Mouse (Mus musculus) midbrain, embryonic 12.5 days (tissue): ENCODE results near the gene Rnf2. TPM values are rescaled to one million over a fixed set of nuclear protein-coding genes. Genes with fewer than 3 reads are reported as not detected.
"Not testable (repeated sequence)": the region's sequence is repeated elsewhere in the genome, so short reads cannot be mapped to it uniquely, and the experiment has no call there.

Experiments
- ATAC-seq: fragments of 200-750 bp; cut with Nextera tagmentation; 2 replicates; pipeline ENCODE4 v1.8.0; 2017; ENCODE audit warnings: low read depth, moderate TSS enrichment, moderate library complexity; ENCODE audit not compliant: low FRiP score
- H3K27ac ChIP-seq: fragments of 300-500 bp; sonication (generic); replicated peaks from 2 replicates; pipeline ENCODE4 v1.5.1; 2016; ENCODE audit warnings: mild to moderate bottlenecking
- H3K27me3 ChIP-seq: fragments of 300-500 bp; sonication (generic); 2 replicates; pipeline ENCODE4 v1.6.1; 2016; ENCODE audit warnings: mild to moderate bottlenecking
- H3K36me3 ChIP-seq: fragments of 300-500 bp; sonication (generic); 2 replicates; pipeline ENCODE4 v1.6.1; 2016
- H3K4me1 ChIP-seq: fragments of 300-500 bp; sonication (generic); 2 replicates; pipeline ENCODE4 v1.6.1; 2016
- H3K4me2 ChIP-seq: fragments of 300-500 bp; sonication (generic); replicated peaks from 2 replicates; pipeline ENCODE4 v1.6.1; 2016; ENCODE audit warnings: mild to moderate bottlenecking, moderate library complexity
- H3K4me3 ChIP-seq: fragments of 300-500 bp; sonication (generic); 2 replicates; pipeline ENCODE4 v1.5.1; 2016; ENCODE audit warnings: mild to moderate bottlenecking
- H3K9ac ChIP-seq: fragments of 300-500 bp; sonication (generic); replicated peaks from 2 replicates; pipeline ENCODE4 v1.6.1; 2016; ENCODE audit warnings: mild to moderate bottlenecking, moderate library complexity
- H3K9me3 ChIP-seq: fragments of 300-500 bp; sonication (generic); 2 replicates; pipeline ENCODE4 v1.6.1; 2016; ENCODE audit warnings: mild to moderate bottlenecking
- WGBS: fragments of 180-500 bp; shearing (Covaris S2); methylation state at CpG from one replicate; pipeline ENCODE4 v1.1.7; 2016; 5-methylcytosine and 5-hydroxymethylcytosine counted together
- polyA plus RNA-seq: library from polyadenylated mRNA; unstranded; fragments of >200 nt; fragmentation: Nextera tagmentation; extraction: Ambion mirVana; gene quantifications from 2 replicates; pipeline ENCODE4 v1.2.1, GENCODE M21; 2016

The Rnf2 gene
- polyA plus RNA-seq, 1 experiment from 2014 or later, result 133 TPM

DNA sequence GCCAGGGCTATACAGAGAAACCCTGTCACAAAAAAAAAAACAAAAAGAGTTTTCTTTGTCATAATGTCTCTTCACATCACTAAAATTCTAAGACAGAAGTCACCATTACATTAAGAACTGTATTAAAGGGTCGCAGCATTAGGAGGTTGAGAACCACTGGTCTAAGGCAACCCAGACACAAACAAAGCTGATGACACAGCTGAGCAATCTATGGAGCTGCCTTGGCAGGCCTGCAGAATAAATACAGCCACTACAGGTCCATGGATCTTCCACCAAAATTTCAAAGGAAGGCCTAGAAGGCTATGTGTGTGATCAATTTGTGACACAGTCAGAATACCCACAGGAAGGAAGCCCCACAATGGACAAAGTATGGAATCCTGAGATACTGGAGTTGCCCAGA lies 18.3 kb downstream of the Rnf2 start:
- Histone ChIP-seq H3K27me3 (no peaks in the 10 kb centered on the region), H3K9ac (no peak overlapping the region), H3K27ac (no peak overlapping the region), H3K9me3 (no peaks in the 10 kb centered on the region), H3K4me1 (no peaks in the 10 kb centered on the region), H3K4me2 (no peak overlapping the region), H3K36me3 (peaks cover 20% of the 10 kb centered on the region; the same call in 1 of the 2 replicates), H3K4me3 (no peak overlapping the region)
- no peak for ATAC-seq
- 100% methylated on average over 1 of the region's 1 CpGs for WGBS

DNA sequence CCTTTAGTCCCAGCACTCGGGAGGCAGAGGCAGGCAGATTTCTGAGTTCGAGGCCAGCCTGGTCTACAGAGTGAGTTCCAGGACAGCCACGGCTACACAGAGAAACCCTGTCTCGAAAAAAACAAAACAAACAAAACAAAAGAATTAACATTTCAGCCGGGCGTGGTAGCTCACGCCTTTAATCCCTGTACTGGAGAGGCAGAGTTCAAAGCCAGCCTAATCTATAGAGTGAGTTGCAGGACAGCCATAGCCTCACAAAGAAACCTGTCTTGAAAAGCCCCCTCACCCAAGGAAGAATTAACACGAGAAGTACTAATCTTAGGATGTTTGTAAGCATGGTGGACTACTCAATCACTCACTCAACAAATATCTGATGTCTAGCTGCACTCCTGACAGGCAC lies 28.4 kb downstream of the Rnf2 start:
- not testable (repeated sequence) for ATAC-seq, H3K9me3 ChIP-seq, H3K9ac ChIP-seq, H3K4me1 ChIP-seq, H3K4me2 ChIP-seq, H3K4me3 ChIP-seq, H3K27ac ChIP-seq, H3K27me3 ChIP-seq
- H3K36me3 ChIP-seq, result peaks cover 66% of the 10 kb centered on the region
- WGBS, result 78% methylated on average over 8 of the region's 8 CpGs

DNA sequence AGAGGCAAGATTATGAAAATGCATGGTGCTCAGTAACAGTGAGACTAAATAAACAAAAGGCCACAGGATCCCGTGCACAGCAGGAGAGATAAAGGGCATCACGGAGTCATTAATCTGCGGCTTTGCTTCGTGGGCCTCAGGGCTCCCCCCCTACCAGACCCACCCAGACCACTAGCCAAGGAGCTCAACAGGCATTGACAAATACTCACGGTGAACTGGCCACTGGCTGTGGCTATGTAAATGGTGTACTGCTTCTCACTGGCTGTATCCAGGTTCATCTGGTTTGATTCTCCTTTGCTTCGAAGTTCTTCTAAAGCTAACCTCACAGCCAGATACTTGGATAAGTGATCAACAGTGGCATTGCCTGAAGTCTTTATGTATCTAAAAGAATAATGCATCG lies 29.3 kb downstream of the Rnf2 start:
- Histone ChIP-seq H3K9me3 (no peaks in the 10 kb centered on the region), H3K4me1 (no peaks in the 10 kb centered on the region), H3K36me3 (peaks cover 61% of the 10 kb centered on the region), H3K9ac (no peak overlapping the region), H3K4me3 (no peak overlapping the region), H3K27me3 (no peaks in the 10 kb centered on the region), H3K4me2 (no peak overlapping the region), H3K27ac (no peak overlapping the region)
- WGBS, result 43% methylated on average over 7 of the region's 7 CpGs
- no peak for ATAC-seq

DNA sequence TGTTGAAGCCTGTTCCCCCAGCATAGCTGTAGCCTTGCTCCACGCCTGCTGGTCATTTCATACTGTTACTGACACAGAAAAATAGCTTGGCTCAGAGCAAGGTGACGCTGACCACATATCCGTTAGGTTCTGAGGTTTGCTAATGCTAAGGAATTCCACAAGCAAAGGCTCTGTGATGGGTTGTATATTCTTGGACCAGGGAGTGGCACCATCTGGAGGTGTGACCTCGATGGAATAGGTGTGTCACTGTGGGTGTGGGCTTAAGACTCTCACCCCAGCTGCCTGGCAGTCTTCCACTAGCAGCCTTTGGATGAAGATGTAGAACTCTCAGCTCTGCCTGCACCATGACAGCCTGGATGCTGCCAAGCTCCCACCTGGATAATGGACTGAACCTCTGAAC lies 34.2 kb downstream of the Rnf2 start:
- no peak overlapping the region for H3K27ac ChIP-seq
- H3K4me3 ChIP-seq, result no peak overlapping the region
- no peaks in the 10 kb centered on the region for H3K27me3 ChIP-seq
- no peak overlapping the region for H3K4me2 ChIP-seq
- no peaks in the 10 kb centered on the region for H3K4me1 ChIP-seq
- peaks cover 19% of the 10 kb centered on the region for H3K36me3 ChIP-seq
- ATAC-seq, result no peak
- H3K9me3 ChIP-seq, result no peaks in the 10 kb centered on the region
- H3K9ac ChIP-seq, result no peak overlapping the region
- 92% methylated on average over 4 of the region's 4 CpGs for WGBS

DNA sequence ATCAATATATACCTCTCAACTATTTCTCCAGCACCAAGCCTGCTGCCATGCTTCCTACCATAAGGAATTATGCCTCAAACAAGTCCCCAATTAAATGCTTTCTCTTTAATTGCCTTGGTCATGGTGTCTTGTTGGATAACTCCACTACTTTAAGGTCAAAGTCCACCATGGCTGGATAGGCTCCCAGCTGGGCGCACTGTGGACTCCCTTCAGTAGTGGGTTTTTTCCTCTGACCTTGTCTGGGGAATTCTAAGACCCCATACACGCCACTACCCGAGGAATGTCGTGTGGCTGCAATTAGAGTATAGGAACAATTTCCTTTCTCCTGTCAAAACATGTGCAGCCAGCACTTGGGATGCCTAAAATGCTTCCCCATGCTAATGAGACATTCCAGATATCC lies 35.8 kb downstream of the Rnf2 start:
- Histone ChIP-seq H3K9ac (no peak overlapping the region), H3K27ac (no peak overlapping the region), H3K9me3 (no peaks in the 10 kb centered on the region), H3K36me3 (peaks cover 20% of the 10 kb centered on the region), H3K4me2 (no peak overlapping the region), H3K4me3 (no peak overlapping the region), H3K27me3 (no peaks in the 10 kb centered on the region), H3K4me1 (no peaks in the 10 kb centered on the region)
- WGBS, result 74% methylated on average over 4 of the region's 4 CpGs
- no peak for ATAC-seq

DNA sequence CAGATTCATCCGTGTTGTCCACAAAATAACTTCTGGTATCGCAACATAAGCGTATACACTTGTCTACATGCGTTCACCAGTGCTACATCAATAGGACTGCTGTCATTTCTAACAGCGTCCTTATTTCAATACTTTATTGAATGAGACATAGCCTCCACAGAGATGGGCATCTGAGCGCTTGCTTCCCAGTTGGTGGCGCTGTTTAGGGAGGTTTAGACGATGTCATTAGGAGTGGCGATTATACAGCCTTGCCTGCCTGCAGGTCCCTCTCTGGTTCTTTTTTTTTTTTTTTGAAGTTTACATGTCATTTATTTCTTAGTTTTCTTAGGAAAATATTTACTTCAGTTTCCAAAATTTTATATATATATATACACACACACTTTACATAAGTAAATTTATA lies 39.5 kb downstream of the Rnf2 start:
- peaks cover 34% of the 10 kb centered on the region for H3K36me3 ChIP-seq

DNA sequence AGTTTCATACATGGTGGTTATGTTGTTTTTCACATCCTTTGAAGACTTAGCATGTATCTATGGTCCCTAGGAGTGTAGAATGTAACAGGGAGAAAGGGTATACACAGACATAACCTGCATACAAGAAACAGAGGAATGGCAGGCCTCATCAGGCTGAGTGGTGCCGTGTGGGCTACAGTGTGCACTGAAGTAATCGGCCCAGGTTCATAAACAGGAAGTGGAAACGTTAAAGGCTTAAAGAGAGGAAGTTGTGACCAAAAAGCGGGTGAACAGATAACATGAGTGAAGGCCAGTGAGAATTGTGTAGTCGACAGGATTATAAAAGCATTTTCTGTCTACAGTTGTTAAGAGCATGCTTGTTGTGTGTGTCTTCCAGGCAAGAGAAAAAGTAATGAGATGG lies 43.7 kb downstream of the Rnf2 start:
- Histone ChIP-seq H3K4me1 (no peaks in the 10 kb centered on the region), H3K9ac (no peak overlapping the region), H3K27me3 (no peaks in the 10 kb centered on the region), H3K36me3 (peaks cover 63% of the 10 kb centered on the region), H3K4me3 (no peak overlapping the region), H3K4me2 (no peak overlapping the region), H3K9me3 (no peaks in the 10 kb centered on the region), H3K27ac (no peak overlapping the region)
- 91% methylated on average over 5 of the region's 5 CpGs for whole genome bisulfite sequencing
- no peak for ATAC-seq

More for the DNA sequence above, 39.5 kb downstream of the Rnf2 start:
- ATAC-seq, result peak; percentile 56; the same call in 1 of the 2 replicates
- no peaks in the 10 kb centered on the region for H3K4me1 ChIP-seq
- H3K27me3 ChIP-seq, result no peaks in the 10 kb centered on the region
- H3K27ac ChIP-seq, result no peak overlapping the region
- no peak overlapping the region for H3K4me2 ChIP-seq
- 76% methylated on average over 9 of the region's 9 CpGs for WGBS
- no peak overlapping the region for H3K4me3 ChIP-seq
- no peak overlapping the region for H3K9ac ChIP-seq
- H3K9me3 ChIP-seq, result no peaks in the 10 kb centered on the region

DNA sequence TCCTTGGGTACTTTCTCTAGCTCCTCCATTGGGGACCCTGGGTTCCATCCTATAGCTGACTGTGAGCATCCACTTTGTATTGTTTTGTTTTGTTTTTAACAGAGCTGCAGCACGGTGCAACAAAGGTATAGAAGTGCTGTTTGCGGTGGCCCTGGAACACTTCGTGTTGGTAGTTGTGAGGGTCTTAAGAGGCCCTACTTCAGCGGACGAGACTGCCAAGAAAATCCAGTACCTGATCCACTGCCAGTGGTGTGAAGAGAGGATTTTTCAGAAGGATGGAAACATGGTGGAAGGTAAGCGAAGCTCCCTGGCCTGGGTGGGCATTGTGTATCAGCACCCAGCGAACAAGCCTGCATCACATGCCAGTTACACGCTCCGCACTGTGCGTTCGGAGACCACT lies 48.8 kb downstream of the Rnf2 start:
- 97% methylated on average over 11 of the region's 11 CpGs for WGBS
- Histone ChIP-seq H3K9ac (no peak overlapping the region), H3K4me1 (no peaks in the 10 kb centered on the region), H3K27ac (no peak overlapping the region), H3K27me3 (no peaks in the 10 kb centered on the region), H3K9me3 (no peaks in the 10 kb centered on the region), H3K36me3 (peaks cover 78% of the 10 kb centered on the region), H3K4me3 (no peak overlapping the region), H3K4me2 (no peak overlapping the region)
- ATAC-seq, result no peak

DNA sequence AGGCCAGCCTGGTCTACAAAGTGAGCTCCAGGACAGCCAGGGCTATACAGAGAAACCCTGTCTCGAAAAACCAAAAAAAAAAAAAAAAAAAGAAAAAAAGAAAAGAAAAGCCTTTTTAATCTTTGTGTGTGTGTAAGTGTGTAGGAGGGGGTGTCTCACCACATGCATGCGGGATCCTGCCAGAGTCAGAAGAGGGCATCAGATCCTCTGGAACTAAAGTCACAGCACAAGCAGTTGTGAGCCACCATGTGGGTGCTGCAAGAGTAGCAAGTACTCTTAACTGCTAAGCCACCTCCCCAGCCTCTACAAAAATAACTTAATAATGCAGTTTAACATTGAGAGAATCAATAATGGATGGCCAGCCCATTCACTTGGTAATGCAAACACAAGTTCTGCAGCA lies 49.9 kb downstream of the Rnf2 start:
- Histone ChIP-seq H3K4me2 (no peak overlapping the region), H3K4me3 (no peak overlapping the region), H3K27ac (no peak overlapping the region), H3K4me1 (no peaks in the 10 kb centered on the region), H3K36me3 (peaks cover 80% of the 10 kb centered on the region), H3K9me3 (no peaks in the 10 kb centered on the region), H3K27me3 (no peaks in the 10 kb centered on the region), H3K9ac (no peak overlapping the region)
- ATAC-seq, result no peak
- WGBS, result 96% methylated on average over 1 of the region's 2 CpGs

DNA sequence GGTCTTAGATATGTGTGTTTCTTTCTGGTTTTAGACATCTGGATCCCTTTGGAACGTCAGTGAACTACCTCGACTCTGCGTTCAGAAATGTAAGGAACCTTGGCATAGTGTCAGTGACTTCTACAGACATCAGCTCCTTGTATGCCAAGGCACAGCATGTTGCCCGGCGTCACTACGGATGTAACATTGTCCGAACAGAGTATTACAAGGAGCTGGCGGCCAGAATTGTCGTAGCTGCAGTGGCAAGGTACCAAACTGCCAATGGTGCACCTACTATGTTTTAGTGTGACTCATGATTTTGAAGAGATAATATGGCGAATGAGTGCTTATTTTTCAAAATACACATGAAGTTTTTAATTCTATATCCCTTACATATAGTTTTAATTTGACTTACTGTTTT lies 50.9 kb downstream of the Rnf2 start:
- Histone ChIP-seq H3K4me1 (no peaks in the 10 kb centered on the region), H3K27ac (no peak overlapping the region), H3K4me2 (no peak overlapping the region), H3K27me3 (no peaks in the 10 kb centered on the region), H3K4me3 (no peak overlapping the region), H3K9me3 (no peaks in the 10 kb centered on the region), H3K36me3 (peaks cover 85% of the 10 kb centered on the region), H3K9ac (no peak overlapping the region)
- WGBS, result 94% methylated on average over 10 of the region's 10 CpGs
- no peak for ATAC-seq

DNA sequence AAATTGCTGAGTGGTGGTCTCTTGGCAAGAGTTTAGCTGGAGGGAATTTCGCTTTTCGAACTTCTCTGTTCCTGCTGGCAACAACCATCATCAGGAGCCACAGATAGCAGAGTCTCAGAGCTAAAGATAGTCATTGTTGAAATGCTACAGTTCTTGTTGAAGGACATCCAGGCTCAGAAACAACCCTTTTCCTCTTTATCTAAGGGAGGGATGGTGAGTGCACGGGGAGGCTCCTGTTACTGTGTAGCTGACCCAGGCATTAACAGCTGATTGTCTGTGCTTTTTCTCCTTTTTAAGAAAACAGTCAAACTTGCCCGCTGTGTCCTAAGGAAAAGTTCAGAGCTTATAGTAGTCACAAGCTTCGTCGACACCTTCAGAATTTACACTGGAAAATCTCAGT lies 65.3 kb downstream of the Rnf2 start:
- 94% methylated on average over 6 of the region's 6 CpGs for WGBS
- H3K36me3 ChIP-seq, result peaks cover 53% of the 10 kb centered on the region
- no peaks in the 10 kb centered on the region for H3K9me3 ChIP-seq

DNA sequence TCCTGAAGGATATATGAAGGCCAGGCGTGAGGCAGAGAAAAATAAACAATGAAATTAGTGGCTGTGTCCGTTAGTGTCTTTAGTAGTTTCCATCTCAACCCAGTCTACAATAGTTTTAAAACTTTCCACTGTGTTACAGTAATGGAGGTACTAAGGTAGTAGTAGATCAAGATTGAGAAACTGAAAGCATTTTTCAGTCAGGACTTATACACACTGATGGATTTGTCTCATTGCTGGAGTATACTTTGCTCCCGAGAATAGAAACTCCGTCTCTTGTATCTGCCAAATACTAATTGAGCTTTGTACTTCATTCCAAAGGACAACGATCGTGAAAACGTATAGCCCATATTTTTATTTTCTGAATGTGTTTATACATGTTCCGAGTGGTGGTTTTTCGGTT lies 71.4 kb downstream of the Rnf2 start:
- Histone ChIP-seq H3K4me3 (peak overlapping the region; percentile 78), H3K9ac (peak overlapping the region; percentile 92), H3K4me2 (peak overlapping the region; percentile 55), H3K27ac (peak overlapping the region; percentile 97), H3K4me1 (peaks cover 15% of the 10 kb centered on the region), H3K36me3 (peaks cover 9% of the 10 kb centered on the region), H3K9me3 (no peaks in the 10 kb centered on the region), H3K27me3 (no peaks in the 10 kb centered on the region)
- 48% methylated on average over 9 of the region's 9 CpGs for WGBS
- ATAC-seq, result no peak

More for the DNA sequence above, 65.3 kb downstream of the Rnf2 start:
- Histone ChIP-seq H3K4me3 (no peak overlapping the region), H3K4me2 (no peak overlapping the region), H3K27ac (no peak overlapping the region), H3K4me1 (no peaks in the 10 kb centered on the region), H3K27me3 (no peaks in the 10 kb centered on the region), H3K9ac (no peak overlapping the region)
- ATAC-seq, result no peak
